ENCODE assay signal across 13 mouse cellular contexts in genomic region chr19:57180908-57181307, GRCm38 (mm10).
DNase-seq lines count a peak whose midpoint lies in the region; ATAC-seq and TF ChIP-seq lines count a peak whose summit lies in the region.
"Had no signal": no experiment of that assay in that cellular context is flagged by ENCODE, and none has a peak within 500 bp of the region (broad histone marks: within the 10 kb centered on the region; RNA-seq: fewer than 3 reads in every experiment).

No protein-coding gene starts in this region.

- no peaks in the 10 kb centered on the region for H3K9me3 ChIP-seq in liver, embryonic 15.5 days (replicated peaks)
- H3K9me3 ChIP-seq: hindbrain, embryonic 10.5 days; midbrain, embryonic 15.5 days; neural tube, embryonic 12.5 days had no signal

- H3K36me3 ChIP-seq in liver, embryonic 15.5 days (replicated peaks) = no peaks in the 10 kb centered on the region
- H3K36me3 ChIP-seq: G1E; hindbrain, embryonic 10.5 days; midbrain, embryonic 15.5 days; neural tube, embryonic 12.5 days had no signal

- H3K4me1 ChIP-seq in cerebellum, adult 2 months (ENCODE audit: control insufficient read depth, insufficient read depth, low read length) = peaks cover 56% of the 10 kb centered on the region
- peaks cover 26% of the 10 kb centered on the region for H3K4me1 ChIP-seq in liver, embryonic 15.5 days (replicated peaks)
- H3K4me1 ChIP-seq: midbrain, embryonic 15.5 days; neural tube, embryonic 12.5 days had no signal

- no peak overlapping the region for H3K4me2 ChIP-seq in liver, embryonic 15.5 days
- H3K4me2 ChIP-seq: midbrain, embryonic 15.5 days; neural tube, embryonic 12.5 days had no signal

- peak; percentile 58 to 81 for DNase-seq in cerebellum, adult 2 months
- DNase-seq in cerebellum, adult 8-10 months = no peak
- peak; percentile 42 for DNase-seq in kidney, adult 18-20 months
- DNase-seq in kidney, postnatal 10 days = no peak
- DNase-seq in lung, postnatal 14 days = no peak
- no peak for DNase-seq in gastrocnemius, postnatal 4 days (ENCODE audit: low spot score in 2 of 2)
- DNase-seq: B cell, adult 2 months had no signal

- no peak overlapping the region for H3K9ac ChIP-seq in liver, embryonic 15.5 days
- H3K9ac ChIP-seq: midbrain, embryonic 15.5 days; neural tube, embryonic 12.5 days had no signal

- H3K4me3 ChIP-seq in cerebellum, adult 2 months (replicated peaks; ENCODE audit: insufficient read depth, low read depth, low read length) = no peak overlapping the region
- H3K4me3 ChIP-seq in liver, embryonic 15.5 days (replicated peaks) = no peak overlapping the region
- H3K4me3 ChIP-seq: hindbrain, embryonic 10.5 days; midbrain, embryonic 15.5 days; neural tube, embryonic 12.5 days had no signal

- 21% methylated on average over 3 of the region's 3 CpGs for WGBS in cerebellum, adult 2 months
- 49% methylated on average over 3 of the region's 3 CpGs for WGBS in liver, embryonic 15.5 days (ENCODE audit: insufficient replicate concordance)

- TF ChIP-seq POLR2A in cerebellum, adult 2 months (IDR thresholded peaks at IDR 0.05; ENCODE audit: borderline replicate concordance, insufficient read depth, low read length) = no peak

- H3K27me3 ChIP-seq in cerebellum, adult 2 months (ENCODE audit: control insufficient read depth, insufficient read depth, low read length) = no peaks in the 10 kb centered on the region
- no peaks in the 10 kb centered on the region for H3K27me3 ChIP-seq in liver, embryonic 15.5 days
- H3K27me3 ChIP-seq: midbrain, embryonic 15.5 days; neural tube, embryonic 12.5 days had no signal

- peak overlapping the region; percentile 38 for H3K27ac ChIP-seq in cerebellum, adult 2 months (ENCODE audit: insufficient read depth, low read length)
- peak overlapping the region; percentile 74 for H3K27ac ChIP-seq in liver, embryonic 15.5 days (replicated peaks)
- H3K27ac ChIP-seq: midbrain, embryonic 15.5 days; neural tube, embryonic 12.5 days had no signal

- no peak; the same call in 1 of the 2 replicates for TF ChIP-seq CTCF in cerebellum, adult 2 months (IDR thresholded peaks at IDR 0.05; ENCODE audit: borderline replicate concordance, insufficient read depth, low read depth, low read length)

- peak; percentile 41; the same call in 1 of the 2 replicates for ATAC-seq in common myeloid progenitor, adult 5-6 weeks (replicated peaks; ENCODE audit: low read depth, poor library complexity, severe bottlenecking)
- no peak for ATAC-seq in liver, embryonic 15.5 days (ENCODE audit: insufficient read depth)
- ATAC-seq: midbrain, embryonic 15.5 days had no signal

Comparison
In these comparisons a context has a peak if more than half of its experiments do, and no peak if none do; other contexts are left out.
1. DNase-seq: peak in cerebellum, adult 2 months (2 of 2) and kidney, adult 18-20 months (single experiment); none in cerebellum, adult 8-10 months (single experiment), kidney, postnatal 10 days (single experiment), lung, postnatal 14 days (single experiment) and gastrocnemius, postnatal 4 days (0 of 2).